Mouse (Mus musculus): ENCODE data around the gene Lyl1. TPM values are rescaled to one million over a fixed set of nuclear protein-coding genes. Genes with fewer than 3 reads are reported as not detected.

The Lyl1 gene
- polyA plus RNA-seq, 1 experiment from 2014 or later, result 5.6 TPM

DNA sequence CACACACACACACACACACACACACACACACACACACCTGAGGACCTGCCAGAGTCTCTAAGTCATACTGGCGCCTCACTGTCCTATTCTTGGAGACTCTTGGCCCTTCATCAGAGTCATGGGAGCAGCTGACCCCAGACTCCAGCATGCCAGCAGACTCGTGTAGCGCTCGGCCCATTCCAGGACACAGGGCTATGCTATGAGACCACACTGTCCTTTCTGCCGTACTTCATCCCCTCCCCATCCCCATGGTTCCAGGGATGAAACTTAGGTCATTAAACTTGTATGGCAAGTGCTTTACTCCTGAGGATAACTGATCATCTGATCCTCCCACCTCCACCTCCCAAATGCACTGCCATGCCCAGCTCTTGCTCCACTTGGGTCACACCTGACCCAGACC lies 17.2 kb downstream of the Lyl1 start:
- peaks cover 41% of the 10 kb centered on the region for H3K4me1 ChIP-seq
- no peak overlapping the region for H3K27ac ChIP-seq (replicated peaks)
- 83% methylated on average over 5 of the region's 5 CpGs for WGBS
- no peaks in the 10 kb centered on the region for H3K36me3 ChIP-seq
- ATAC-seq (ENCODE audit: low FRiP score, low read depth), result no peak
- H3K27me3 ChIP-seq, result peaks cover 86% of the 10 kb centered on the region
- H3K9ac ChIP-seq (replicated peaks), result no peak overlapping the region
- no peak overlapping the region for H3K4me2 ChIP-seq (replicated peaks)
- H3K9me3 ChIP-seq, result no peaks in the 10 kb centered on the region
- no peak overlapping the region for H3K4me3 ChIP-seq

DNA sequence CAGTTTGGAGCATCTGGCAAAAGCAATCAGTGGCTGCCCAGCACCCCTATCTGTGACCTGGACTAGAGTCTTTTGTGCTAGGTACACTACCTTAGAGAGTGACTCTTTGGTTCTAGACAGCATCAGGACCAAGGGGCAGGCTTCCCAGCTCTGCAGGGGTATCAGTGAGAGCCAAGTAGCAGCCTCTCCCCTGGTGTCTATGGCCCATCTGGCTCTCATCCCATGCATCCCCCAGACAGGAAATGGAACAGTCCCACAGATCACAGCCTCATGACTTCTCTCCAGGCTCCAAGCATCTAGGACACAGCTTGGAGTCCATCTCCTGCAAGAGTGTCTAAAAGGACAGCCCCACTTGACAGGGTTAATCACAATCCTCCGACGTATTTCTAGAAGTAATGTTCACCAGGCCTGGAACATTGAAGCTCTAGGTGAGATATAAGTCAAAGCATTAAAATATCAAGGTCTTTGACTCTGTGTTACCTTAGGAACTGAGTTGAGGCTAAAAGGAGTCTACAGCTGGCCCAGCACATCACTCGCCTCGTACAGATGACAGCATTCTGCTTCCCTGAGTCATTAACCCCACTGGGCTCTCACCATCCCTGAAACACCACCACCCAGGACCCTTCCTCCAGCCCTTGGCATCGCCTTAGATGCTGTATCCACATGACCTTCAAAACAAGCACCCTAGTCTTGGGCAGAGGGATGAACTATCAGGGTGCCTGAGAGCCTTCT lies 17.9 kb downstream of the Lyl1 start:
- Histone ChIP-seq H3K9ac (replicated peaks) (no peak overlapping the region), H3K4me1 (peaks cover 41% of the 10 kb centered on the region), H3K36me3 (no peaks in the 10 kb centered on the region), H3K27me3 (peaks cover 86% of the 10 kb centered on the region), H3K4me3 (no peak overlapping the region), H3K27ac (replicated peaks) (no peak overlapping the region), H3K9me3 (no peaks in the 10 kb centered on the region), H3K4me2 (replicated peaks) (no peak overlapping the region)
- ATAC-seq (ENCODE audit: low FRiP score, low read depth), result no peak
- WGBS, result 84% methylated on average over 5 of the region's 5 CpGs

DNA sequence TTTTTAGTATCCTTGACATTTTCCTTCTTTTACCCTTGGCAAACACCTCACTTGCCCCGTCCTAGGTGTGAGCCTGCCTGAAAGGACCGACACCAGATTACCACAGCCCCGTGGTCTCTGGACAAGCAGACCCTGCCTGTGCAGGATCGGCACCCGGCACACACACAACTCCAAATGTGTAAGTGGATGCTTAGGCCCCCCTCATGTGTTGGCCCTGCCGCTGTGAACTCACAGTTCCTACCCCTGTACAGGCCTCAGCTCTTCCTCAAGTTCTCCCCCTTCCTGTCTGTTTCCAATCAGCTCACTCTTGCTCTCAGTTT lies 21.2 kb downstream of the Lyl1 start:
- peaks cover 80% of the 10 kb centered on the region for H3K27me3 ChIP-seq
- 68% methylated on average over 6 of the region's 6 CpGs for WGBS
- no peaks in the 10 kb centered on the region for H3K9me3 ChIP-seq
- H3K27ac ChIP-seq (replicated peaks), result peak overlapping the region; percentile 84
- H3K4me1 ChIP-seq, result peaks cover 42% of the 10 kb centered on the region
- no peak overlapping the region for H3K4me3 ChIP-seq
- ATAC-seq (ENCODE audit: low FRiP score, low read depth), result peak; percentile 23; the same call in 1 of the 2 replicates
- H3K9ac ChIP-seq (replicated peaks), result 0 out of 2 replicates have a peak overlapping the region, but pooled peaks have one; percentile 3
- H3K4me2 ChIP-seq (replicated peaks), result no peak overlapping the region
- peaks cover 4% of the 10 kb centered on the region; the same call in 1 of the 2 replicates for H3K36me3 ChIP-seq

DNA sequence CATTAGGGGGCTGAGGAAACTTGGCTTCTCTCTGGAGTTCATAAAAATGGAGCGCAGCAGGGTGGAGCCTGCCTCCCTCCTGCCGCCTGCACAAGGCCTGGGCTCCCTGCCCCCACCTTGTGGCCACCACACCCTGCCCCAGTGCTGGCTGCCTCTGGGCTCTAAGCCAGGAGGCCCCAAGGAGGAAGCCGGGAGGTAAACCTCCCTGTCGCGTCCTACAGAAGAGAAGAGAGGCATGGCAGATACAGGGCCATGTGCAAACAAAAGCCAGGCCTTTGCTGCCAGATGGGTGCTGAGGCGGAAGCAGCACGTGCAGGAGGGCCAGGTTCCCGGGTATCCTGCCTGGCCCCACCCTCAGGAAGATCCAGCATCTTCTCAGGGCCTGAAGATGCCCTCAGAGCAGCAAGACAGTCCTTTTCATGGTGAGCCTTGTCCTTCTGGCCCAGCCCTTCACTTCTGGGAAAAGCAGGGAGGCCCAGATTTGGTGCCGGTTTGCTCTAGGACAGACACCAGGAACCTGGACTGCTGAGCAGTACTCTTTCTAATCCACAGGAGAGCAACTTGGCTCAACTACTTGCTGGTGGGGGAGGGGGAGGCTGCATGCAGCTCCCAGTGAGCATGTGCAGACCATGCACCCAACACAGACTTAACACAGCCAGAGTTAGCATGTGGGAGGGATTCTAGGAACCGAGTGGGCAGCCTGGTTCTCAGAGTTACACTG lies 21.8 kb downstream of the Lyl1 start, which contains the start of gene G430095P16Rik:
Gene G430095P16Rik (plus strand): TSS at position 158 of the 721 bp plus-strand sequence.
- Histone ChIP-seq H3K9me3 (no peaks in the 10 kb centered on the region), H3K9ac (replicated peaks) (peak within 1 kb of the TSS; percentile 11; the same call in 1 of the 2 replicates), H3K27me3 (peaks cover 80% of the 10 kb centered on the region), H3K4me3 (no peak within 1 kb of the TSS), H3K4me2 (replicated peaks) (peak within 1 kb of the TSS; percentile 15), H3K36me3 (peaks cover 4% of the 10 kb centered on the region; the same call in 1 of the 2 replicates), H3K4me1 (peaks cover 42% of the 10 kb centered on the region), H3K27ac (replicated peaks) (peak within 1 kb of the TSS; percentile 84)
- 18% methylated on average over 10 of the region's 10 CpGs for WGBS
- peak; percentile 78 for ATAC-seq (ENCODE audit: low FRiP score, low read depth)

DNA sequence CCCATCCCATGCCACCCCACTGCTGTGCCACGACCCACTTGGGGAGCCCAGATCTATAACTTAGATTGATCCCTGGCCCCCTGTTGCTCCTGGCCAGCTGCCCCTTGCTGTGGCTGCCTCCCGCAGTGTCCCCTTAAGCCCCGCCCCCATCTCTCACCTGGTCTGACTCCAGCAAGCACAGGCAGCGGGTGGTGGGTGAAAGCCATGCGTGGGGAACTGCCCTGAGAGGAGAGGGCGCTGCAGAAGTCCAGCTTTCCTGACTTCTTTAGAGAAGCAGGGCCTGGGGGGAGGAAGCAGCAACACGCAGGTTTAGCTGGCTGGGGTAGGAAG lies 22.3 kb downstream of the Lyl1 start:
- 27% methylated on average over 7 of the region's 7 CpGs for WGBS
- H3K4me1 ChIP-seq, result peaks cover 47% of the 10 kb centered on the region
- peaks cover 4% of the 10 kb centered on the region; the same call in 1 of the 2 replicates for H3K36me3 ChIP-seq
- ATAC-seq (ENCODE audit: low FRiP score, low read depth), result no peak
- H3K9ac ChIP-seq (replicated peaks), result 0 out of 2 replicates have a peak overlapping the region, but pooled peaks have one; percentile 11
- H3K4me2 ChIP-seq (replicated peaks), result peak overlapping the region; percentile 15; the same call in 1 of the 2 replicates
- H3K4me3 ChIP-seq, result no peak overlapping the region
- peak overlapping the region; percentile 84 for H3K27ac ChIP-seq (replicated peaks)
- peaks cover 80% of the 10 kb centered on the region for H3K27me3 ChIP-seq
- no peaks in the 10 kb centered on the region for H3K9me3 ChIP-seq

DNA sequence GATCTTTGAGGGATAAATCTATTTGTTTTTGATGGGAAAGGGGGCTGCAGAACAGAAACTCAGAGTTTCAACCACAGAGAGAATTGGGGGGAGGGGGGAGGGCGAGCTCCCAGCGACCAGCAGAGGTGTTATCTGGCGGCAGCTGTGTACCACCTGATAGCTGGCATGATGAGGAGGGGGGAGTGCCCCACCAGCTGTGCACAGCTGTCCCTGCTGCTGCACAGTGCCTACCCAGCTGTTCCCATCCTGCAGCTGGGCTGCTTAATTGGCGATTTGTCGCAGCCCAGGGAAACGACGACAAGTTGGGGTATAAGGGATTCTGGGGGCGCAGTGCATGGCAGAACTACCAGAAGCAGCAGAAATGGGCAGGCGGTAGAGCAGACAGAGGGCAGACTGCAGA lies 23.4 kb downstream of the Lyl1 start:
- peaks cover 4% of the 10 kb centered on the region; the same call in 1 of the 2 replicates for H3K36me3 ChIP-seq
- H3K4me1 ChIP-seq, result peaks cover 54% of the 10 kb centered on the region
- H3K27me3 ChIP-seq, result peaks cover 72% of the 10 kb centered on the region
- H3K4me3 ChIP-seq, result no peak overlapping the region
- H3K9me3 ChIP-seq, result no peaks in the 10 kb centered on the region
- ATAC-seq (ENCODE audit: low FRiP score, low read depth), result no peak
- no peak overlapping the region; the same call in 1 of the 2 replicates for H3K27ac ChIP-seq (replicated peaks)
- H3K4me2 ChIP-seq (replicated peaks), result no peak overlapping the region; the same call in 1 of the 2 replicates
- 59% methylated on average over 9 of the region's 9 CpGs for WGBS
- H3K9ac ChIP-seq (replicated peaks), result no peak overlapping the region

DNA sequence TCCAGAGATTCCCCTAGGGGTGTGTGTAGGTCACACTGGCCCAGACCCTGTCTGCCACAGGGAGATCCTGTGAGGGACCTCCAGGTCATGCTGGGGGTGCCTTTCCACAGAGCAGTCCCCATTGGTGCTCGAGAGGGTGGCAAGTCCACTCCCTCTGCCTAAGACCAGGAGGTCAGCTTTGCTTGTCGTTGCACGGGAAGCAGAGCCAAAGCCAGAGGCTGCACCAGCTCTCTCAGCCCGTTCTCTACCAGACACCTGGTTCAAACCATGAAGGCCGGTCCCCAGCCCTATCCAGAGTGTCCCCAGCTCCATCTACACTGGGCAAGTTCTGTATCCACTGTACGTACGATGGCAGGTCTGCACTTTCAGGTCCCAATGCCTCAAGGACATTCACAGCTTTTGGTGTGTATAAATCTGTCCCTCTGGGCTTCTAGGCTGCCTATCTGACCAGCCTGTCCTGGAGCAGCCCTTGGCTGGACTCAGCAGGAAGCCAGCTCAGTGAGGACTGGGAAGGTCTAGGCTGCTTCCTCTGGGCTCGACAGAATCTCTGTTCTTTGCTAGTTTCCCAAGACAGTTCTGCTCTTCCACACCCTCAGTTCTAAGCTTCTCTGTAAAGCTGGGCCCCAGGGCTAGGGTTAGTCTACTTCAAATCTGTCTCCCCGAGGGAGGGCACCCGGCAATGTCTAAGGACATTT lies 24.1 kb downstream of the Lyl1 start:
- Histone ChIP-seq H3K9ac (replicated peaks) (no peak overlapping the region), H3K27me3 (peaks cover 70% of the 10 kb centered on the region), H3K27ac (replicated peaks) (peak overlapping the region; percentile 46; the same call in 1 of the 2 replicates), H3K4me2 (replicated peaks) (no peak overlapping the region), H3K9me3 (no peaks in the 10 kb centered on the region), H3K36me3 (peaks cover 4% of the 10 kb centered on the region; the same call in 1 of the 2 replicates), H3K4me1 (peaks cover 60% of the 10 kb centered on the region), H3K4me3 (no peak overlapping the region)
- ATAC-seq (ENCODE audit: low FRiP score, low read depth), result no peak
- WGBS, result 53% methylated on average over 10 of the region's 10 CpGs

DNA sequence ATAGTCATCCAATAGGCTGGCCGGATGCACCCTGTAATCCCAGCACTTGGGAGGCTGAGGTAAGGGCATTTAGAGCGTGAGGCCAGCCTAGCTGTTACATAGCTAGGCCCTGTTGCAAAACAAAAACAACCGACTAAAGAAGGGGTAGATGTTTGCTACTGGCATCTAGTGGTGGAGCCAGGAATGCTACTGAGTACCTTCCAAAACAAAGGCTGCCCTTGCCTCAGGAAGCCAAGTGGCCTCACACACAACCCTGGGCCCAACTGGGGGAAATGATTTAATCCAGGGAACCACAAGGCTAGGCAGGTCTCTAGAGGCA lies 24.6 kb downstream of the Lyl1 start:
- Histone ChIP-seq H3K4me3 (no peak overlapping the region), H3K4me2 (replicated peaks) (no peak overlapping the region), H3K27me3 (peaks cover 65% of the 10 kb centered on the region), H3K9me3 (no peaks in the 10 kb centered on the region), H3K27ac (replicated peaks) (peak overlapping the region; percentile 46; the same call in 1 of the 2 replicates), H3K4me1 (peaks cover 65% of the 10 kb centered on the region), H3K9ac (replicated peaks) (no peak overlapping the region), H3K36me3 (peaks cover 4% of the 10 kb centered on the region; the same call in 1 of the 2 replicates)
- no peak for ATAC-seq (ENCODE audit: low FRiP score, low read depth)
- 14% methylated on average over 3 of the region's 3 CpGs for WGBS

DNA sequence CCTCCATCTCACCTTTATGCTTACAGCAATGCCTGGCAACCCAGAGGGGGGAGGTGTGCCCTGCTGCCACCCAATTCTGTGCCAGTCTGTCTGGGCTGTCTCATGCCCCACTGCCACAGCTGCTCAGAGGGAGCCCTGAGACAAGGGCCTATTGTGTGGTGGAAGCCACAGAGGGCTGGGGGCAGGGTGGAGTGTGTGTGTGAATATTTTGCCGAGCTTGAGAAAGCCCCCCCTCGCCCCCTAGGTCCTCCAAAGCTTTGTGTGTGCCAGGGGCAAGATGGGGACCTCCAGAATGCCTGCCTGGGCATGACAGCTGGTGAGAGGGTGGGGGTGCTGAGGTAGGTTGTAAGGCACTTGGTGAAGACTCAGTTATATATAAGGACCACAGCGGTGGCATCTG lies 27.2 kb downstream of the Lyl1 start:
- no peaks in the 10 kb centered on the region for H3K9me3 ChIP-seq
- no peak overlapping the region for H3K9ac ChIP-seq (replicated peaks)
- no peak overlapping the region for H3K4me3 ChIP-seq
- peaks cover 4% of the 10 kb centered on the region; the same call in 1 of the 2 replicates for H3K36me3 ChIP-seq
- peaks cover 79% of the 10 kb centered on the region for H3K4me1 ChIP-seq
- peak overlapping the region; percentile 46 for H3K27ac ChIP-seq (replicated peaks)
- WGBS, result 69% methylated on average over 3 of the region's 3 CpGs
- H3K27me3 ChIP-seq, result peaks cover 70% of the 10 kb centered on the region
- ATAC-seq (ENCODE audit: low FRiP score, low read depth), result peak; percentile 61
- H3K4me2 ChIP-seq (replicated peaks), result no peak overlapping the region

DNA sequence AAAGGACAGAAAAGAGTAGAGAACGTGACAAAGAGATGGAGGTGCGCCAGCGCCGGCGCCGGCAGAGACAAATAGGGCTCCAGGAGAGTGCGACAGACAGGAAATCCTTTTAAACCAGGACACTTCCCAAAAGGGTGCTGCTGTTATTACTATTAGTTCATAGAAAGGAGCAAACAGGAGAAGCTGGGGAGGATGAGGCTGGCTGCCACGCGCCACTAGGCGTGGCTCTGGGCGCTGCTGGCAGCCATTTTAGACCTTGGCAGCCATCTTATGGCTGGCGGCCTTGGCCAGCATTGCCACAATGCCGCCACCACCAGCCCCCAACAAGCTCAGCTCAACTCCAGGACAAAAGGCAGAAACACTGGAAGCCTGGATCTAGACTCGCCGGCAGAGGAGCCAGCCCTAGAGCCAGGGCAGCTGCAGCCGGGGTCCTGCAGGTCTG lies 28.7 kb downstream of the Lyl1 start:
- Histone ChIP-seq H3K27me3 (peaks cover 70% of the 10 kb centered on the region), H3K9me3 (no peaks in the 10 kb centered on the region), H3K4me1 (peaks cover 68% of the 10 kb centered on the region), H3K4me3 (no peak overlapping the region), H3K4me2 (replicated peaks) (no peak overlapping the region), H3K27ac (replicated peaks) (peak overlapping the region; percentile 89), H3K9ac (replicated peaks) (no peak overlapping the region), H3K36me3 (peaks cover 4% of the 10 kb centered on the region; the same call in 1 of the 2 replicates)
- ATAC-seq (ENCODE audit: low FRiP score, low read depth), result no peak
- 94% methylated on average over 16 of the region's 16 CpGs for WGBS

DNA sequence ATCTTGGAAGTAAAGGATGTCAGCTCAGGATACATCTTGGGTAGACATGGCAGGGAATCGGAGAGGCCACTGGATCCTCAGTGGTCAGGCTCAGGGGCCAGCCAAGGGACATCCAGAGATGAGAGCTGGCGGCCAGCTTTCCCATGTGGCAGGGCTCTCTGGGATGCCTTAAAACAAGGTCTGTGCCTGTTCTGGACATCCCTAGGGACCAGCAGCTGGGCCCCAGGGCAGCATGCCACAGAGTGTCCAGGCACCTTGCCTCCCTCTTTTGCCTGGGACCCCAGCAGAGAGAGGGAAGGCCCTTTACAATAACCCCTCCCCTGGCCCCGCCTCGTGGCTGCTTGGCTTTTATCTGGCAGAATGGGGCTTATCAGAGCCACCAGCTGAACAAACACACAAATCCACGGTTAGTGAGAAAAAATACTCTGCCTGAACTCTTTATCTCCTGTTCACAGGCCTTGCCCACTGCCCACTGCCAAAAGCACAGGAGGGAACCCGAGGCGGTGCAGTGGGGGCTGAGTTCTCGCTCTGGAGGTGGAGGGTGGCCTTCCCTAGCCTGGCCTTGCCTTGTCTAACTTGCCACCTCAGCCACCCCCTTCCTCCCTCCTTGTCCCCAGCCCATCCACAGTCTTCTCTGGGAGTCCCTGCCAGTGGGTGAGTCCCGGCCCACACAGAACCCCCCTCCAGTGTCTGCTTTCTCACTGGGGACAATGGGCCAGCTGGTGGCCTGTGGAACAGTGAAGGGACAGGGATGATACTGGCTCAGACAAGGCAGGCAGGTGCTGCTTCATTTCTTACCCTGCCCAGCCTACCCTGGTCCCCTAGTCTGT lies 29.5 kb downstream of the Lyl1 start:
- H3K4me2 ChIP-seq (replicated peaks), result 0 out of 2 replicates have a peak overlapping the region, but pooled peaks have one; percentile 7
- H3K27me3 ChIP-seq, result peaks cover 73% of the 10 kb centered on the region
- WGBS, result 22% methylated on average over 9 of the region's 9 CpGs

More for the DNA sequence above, 29.5 kb downstream of the Lyl1 start:
- Histone ChIP-seq H3K9me3 (no peaks in the 10 kb centered on the region), H3K4me1 (peaks cover 63% of the 10 kb centered on the region), H3K27ac (replicated peaks) (peak overlapping the region; percentile 89), H3K9ac (replicated peaks) (peak overlapping the region; percentile 20; the same call in 1 of the 2 replicates), H3K36me3 (peaks cover 4% of the 10 kb centered on the region; the same call in 1 of the 2 replicates), H3K4me3 (no peak overlapping the region)
- peak; percentile 61 for ATAC-seq (ENCODE audit: low FRiP score, low read depth)

Data from midbrain, embryonic 12.5 days (tissue).